Mouse (Mus musculus): ENCODE measurements around the gene Kctd2.
"Not testable (repeated sequence)": the region's sequence is repeated elsewhere in the genome, so short reads cannot be mapped to it uniquely, and the experiment has no call there.

Kctd2 gene

DNA sequence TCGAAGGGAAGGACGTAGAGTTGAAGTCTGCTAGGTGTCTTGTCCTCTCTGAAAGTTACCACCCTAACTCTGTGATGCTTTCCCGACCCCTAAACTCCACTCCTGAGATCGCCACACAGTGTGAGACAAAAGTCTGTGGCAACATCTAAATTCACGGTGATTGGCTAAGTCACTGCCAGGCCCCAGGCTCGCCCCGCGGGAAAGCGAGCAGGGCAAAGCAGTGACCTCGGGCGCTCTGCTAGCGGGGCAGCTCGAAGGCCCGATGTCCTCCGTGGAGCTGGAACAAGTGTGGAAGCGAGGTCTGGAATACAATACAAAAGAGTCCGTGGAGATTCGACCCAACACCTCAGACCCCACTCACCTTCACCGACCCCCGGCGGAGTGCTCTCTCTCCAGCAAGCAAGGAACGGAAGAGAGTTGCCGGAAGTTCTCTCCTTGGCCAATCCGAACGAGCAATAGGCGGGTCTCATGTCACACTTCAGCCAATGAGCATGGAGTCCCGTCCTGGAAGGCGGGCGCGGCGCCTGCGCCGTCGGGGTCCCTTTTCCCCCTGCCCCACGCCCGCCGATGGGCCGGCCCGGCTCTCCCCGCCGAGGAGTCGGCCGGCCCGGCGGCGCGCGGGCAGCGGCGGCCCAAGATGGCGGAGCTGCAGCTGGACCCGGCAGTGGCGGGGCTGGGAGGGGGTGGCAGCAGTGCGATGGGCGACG lies at the start of gene Kctd2, which contains the start of gene Atp5h:
TSS of gene Kctd2 (plus strand) at position 598 of the 707 bp plus-strand sequence.
TSS of gene Atp5h (minus strand) at position 432 of the 707 bp plus-strand sequence.
- DNase-seq (ENCODE audit: low read depth, low spot score): peak; percentile 94

DNA sequence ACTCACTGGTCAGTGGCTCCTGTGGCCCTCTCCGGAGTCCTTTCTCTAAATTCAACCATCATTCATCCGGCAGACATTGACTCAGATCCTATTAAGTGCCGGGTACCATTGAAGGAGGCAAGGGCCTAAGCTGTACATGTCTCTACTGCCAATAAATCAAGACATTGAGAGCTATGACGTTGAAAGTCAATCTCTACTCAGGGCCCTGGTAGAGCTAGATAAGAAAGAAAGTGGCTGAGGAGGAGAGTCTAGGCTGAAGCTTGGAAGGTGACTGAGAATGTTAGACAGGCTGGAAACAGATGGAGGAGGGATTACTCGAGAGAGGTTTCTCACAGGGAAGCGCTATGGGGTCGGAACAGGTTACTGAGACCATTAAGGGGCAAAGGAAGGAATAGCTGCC lies 49.6 kb upstream of the Kctd2 start:
- DNase-seq (ENCODE audit: low read depth, low spot score): no peak

DNA sequence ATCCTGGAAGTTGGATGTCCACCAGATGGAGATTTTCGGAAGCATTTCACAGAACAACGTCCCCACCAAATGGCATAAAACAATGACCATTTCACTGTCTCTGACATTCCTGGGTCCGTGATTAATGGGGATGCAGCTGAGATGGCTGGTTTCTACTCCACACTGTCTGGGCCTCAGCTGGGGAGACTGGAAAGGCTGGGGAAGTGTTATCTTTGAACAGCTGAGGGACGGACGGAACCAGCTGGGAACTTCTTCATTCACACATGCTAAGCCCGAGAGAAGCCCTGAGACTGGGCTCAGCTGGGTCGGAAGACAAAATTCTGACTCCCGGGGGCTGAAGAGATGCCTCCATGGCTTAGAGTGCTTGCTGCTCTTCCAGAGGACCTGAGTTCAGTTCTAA lies 48.6 kb upstream of the Kctd2 start:
- DNase-seq (ENCODE audit: low read depth, low spot score): no peak

DNA sequence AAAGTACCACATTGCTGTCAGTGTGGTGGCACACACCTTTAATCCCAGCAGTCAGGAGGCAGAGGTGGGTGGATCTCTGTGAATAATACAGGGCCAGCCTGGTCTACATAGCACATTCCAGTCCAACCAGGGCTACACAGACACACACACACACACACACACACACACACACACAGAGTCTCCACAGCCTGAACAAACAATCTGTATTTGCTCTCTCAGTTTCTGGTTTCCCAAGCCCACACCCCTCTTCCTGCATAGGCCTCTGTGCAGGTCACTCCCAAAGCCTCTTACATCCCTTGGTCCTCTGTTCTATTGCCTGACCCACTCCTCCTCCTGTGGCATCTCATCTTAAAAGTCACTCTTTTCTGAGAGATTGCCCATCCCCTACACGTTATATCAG lies 47.9 kb upstream of the Kctd2 start:
- no peak for DNase-seq (ENCODE audit: low read depth, low spot score)

DNA sequence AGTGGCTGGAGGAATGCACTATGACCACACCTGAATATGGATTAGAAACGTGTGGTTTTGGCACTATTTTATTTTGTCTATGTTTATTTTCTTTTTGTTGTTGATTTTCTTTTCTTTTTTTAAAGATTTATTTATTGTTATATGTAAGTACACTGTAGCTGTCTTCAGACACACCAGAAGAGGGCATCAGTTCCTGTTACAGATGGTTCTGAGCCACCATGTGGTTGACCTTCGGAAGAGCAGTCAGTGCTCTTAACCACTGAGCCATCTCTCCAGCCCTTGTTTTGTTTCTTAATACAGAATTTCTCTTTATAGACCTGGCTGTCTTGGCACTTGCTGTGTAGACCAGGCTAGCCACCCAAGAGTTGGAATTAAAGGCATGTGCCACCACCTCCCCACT lies 47.2 kb upstream of the Kctd2 start:
- DNase-seq (ENCODE audit: low read depth, low spot score): no peak

DNA sequence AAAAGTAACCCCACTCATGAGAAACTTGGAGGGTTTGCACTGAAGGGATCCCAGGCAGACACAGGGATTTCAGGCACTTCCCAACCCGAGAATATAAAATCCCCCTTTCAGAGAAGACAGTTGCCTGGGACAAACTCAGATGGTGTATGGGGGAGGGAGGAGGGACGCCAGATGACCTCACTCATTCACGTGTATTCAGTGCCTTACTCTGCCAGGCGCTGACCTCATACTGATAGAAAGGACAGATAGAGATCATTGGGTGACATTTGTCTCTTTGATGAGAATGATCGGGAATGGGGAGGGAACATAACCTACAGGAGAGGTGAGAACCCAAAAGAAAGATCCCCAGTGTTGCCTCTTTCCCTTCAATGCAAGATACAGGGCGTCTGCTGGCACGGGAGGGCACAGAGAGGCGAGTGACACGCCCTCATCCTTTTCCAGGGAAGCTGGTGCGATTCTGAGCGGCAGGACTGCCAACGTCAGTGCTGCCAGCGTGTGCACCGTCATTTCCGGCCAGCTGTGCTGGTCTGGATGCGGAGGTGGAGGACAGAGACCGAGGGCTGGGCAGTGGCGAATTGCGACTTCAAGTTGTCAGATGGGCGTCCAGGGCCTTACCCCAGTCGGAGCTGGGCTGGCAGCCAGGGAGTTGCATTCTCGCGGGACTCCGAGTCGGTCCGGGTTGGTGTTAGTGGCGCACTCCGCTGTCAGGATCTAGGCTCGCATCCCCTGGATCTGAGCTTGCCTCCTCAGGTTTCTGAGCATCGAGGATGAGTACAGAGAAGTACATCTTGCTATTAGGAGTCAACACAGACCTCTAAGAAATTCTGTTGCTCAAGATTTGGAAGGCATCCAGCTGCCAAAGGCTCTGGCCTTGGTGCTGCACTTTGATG lies 45.9 kb upstream of the Kctd2 start:
- no peak for DNase-seq (ENCODE audit: low read depth, low spot score)

DNA sequence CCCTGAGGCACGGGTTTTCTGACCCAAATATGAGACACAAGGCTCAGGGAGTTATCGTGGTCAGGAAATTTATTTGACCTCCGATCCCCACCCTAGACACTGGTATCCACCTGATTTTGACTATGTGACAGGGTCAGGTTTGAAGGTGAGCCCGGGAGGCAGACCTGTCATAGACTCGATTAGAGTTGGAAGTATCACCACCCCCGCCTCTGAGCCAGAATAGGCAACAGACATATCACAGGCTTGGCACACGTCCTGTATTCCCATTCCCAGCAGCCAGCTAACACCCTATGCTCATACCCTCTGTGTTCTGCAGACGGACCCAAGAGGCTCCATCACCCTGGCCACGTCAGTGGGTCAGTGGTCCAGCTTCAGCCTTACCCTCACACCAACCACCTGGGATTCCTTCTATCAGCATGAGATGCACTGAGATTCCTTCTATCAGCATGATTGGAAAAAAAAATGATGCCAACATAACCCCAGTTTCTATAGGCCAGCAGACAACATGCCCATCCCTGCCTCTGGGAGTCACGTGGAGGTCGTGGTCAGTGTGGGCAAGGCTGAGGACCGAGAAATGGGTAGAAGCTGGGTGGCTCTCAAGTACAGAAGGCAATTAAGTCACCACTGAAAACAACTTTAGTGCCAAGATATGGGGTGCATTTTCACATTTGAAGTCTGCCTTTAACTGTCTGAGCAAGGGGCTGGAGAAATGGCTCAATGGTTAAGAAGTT lies 45.1 kb upstream of the Kctd2 start:
- no peak for DNase-seq (ENCODE audit: low read depth, low spot score)

DNA sequence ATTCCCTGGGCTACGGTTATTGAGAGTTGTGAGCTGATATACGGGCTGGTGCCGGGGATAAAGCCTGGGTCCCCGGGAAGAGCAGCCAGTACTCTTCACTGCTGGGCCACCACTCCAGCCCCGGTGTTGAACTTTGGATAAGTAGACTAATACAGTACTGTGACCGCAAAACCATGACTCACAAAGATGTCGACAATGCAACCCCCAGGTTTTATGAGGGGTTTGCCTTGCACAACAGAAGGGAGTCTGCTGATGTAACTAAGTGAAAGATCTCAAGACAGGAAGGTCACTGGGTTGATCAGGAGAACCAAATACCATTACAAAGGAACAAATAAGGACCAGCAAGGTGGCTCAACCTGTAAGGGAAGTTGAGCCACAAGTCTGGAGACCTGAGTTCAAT lies 43.2 kb upstream of the Kctd2 start:
- no peak for DNase-seq (ENCODE audit: low read depth, low spot score)

- DNase-seq (ENCODE audit: low read depth, low spot score): no peak
Observed at GRCm38 (mm10) chr11:115377254-115377653, 42.7 kb upstream of the Kctd2 start.

- no peak for DNase-seq (ENCODE audit: low read depth, low spot score)
Observed at GRCm38 (mm10) chr11:115377854-115378253, 42.1 kb upstream of the Kctd2 start.

GRCm38 (mm10) chr11:115381276-115381675 lies 38.7 kb upstream of the Kctd2 start:
- no peak for DNase-seq (ENCODE audit: low read depth, low spot score)

DNA sequence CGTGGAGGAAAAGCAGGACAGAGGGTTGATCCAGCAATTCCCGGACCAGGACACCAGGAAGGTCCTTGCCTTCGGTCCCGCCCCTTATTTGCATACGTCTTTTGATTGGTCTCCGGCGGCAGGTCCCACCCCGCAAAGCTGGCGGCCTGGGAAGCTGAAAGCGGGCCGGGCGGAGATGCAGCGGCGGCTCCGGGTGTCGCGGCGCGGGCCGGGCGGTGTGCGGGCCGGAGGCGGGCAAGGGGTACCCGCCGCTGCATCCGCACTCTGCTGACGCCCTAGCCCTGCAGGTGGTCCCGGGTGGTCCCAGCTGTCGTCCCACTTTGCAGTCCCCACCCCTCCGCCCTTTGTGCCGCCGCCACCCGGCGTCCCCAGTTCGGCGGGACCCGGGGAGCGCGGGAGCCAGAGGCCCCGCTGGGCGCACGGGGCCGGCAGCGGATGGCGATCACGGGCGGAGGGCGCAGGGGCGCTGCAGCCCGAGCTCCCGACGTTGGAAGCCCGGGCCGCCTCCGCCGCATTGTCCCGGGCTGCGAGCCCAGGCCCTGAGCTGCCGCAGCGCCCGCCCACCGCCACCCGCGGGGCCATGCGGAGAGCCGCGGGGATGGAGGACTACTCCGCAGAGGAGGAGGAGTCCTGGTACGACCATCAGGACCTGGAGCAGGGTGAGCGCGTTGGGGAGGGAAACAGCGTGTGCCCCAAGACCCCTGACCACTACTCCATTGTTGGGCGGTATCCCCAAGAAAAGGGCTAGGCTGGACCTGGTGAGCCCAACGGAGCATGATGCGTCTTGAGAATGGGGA lies 38.0 kb upstream of the Kctd2 start, which contains the start of gene Cdr2l:
TSS of gene Cdr2l (plus strand) at position 174 of the 797 bp plus-strand sequence.
- peak; percentile 87 for DNase-seq (ENCODE audit: low read depth, low spot score)

GRCm38 (mm10) chr11:115382891-115383290 lies 37.0 kb upstream of the Kctd2 start:
- no peak for DNase-seq (ENCODE audit: low read depth, low spot score)

DNA sequence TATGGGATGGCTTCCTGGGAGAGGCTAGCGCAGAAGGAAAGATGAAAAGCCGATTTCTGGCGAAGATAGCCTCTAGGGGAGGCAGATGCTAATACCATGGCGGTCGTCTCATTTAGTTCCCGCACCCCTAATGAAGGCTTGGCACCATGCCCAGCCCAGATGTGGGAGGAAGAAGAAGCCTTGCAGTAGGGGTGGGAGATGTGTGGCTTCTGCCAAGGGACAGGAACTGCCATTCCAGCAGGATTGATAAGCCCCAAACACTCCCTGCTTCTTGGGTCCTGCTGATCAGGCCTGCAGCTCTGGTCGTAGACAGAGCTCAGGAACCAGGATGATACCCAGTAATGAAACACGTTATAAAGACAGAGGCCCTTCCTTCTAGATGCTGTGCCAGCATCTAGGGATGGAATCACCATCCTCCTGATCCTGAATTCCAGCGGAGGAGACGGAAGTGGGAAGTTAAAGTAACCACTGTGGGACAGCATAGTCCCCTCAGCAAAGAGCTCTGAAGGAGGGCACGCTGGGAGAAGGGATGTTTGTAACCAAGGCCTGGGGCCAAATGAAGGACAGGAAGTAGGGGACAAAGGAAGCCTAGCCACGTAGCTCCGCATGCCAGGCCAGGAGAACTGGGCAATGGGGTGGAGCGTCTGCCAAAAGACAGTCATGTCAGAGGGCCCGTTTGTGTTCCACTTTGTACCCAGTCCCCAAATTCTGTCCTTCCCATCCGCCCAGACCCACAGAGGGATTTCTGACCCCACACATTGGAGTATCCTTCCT lies 36.0 kb upstream of the Kctd2 start:
- DNase-seq (ENCODE audit: low read depth, low spot score): no peak

DNA sequence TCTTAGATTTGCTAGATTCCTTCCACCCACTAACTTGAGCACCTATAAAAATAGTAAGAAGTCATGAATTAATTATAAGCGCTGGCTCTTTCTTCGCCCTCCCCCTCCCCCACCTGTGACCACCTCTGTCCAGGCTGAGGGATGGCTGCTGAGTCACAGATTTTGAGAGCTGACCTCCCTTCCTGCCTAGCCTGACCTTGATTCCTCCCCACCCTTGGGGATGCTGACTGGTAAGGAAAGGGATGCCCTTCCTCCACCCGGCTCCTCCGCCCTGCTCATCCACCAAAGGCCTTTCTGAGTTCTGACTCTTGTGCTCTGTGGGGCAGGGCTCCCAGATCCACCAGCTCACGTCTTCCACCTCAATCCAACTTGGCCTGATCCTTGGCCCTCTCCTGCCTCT lies 35.3 kb upstream of the Kctd2 start:
- no peak for DNase-seq (ENCODE audit: low read depth, low spot score)

GRCm38 (mm10) chr11:115386859-115387258 lies 33.1 kb upstream of the Kctd2 start:
- not testable (repeated sequence) for DNase-seq (ENCODE audit: low read depth, low spot score)

DNA sequence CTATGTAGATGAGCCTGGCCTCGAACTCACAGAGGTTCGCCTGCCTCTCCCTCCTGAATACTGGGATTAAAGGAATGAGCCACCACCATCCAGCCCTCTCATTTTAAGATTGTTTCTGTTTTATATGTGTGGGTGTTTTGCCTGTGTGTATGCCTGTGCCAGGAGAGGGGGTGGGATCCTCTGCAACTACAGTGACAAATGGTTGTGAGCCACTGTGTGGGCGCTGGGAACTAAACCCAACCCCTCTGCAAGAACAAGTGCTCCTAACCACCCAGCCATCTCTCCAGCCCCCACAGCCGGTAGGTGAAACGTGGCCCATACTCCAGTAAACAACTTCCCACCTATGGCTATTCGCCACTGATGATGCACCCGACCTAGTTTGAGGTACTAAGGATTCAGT lies 28.6 kb upstream of the Kctd2 start:
- no peak for DNase-seq (ENCODE audit: low read depth, low spot score)

GRCm38 (mm10) chr11:115393721-115394325 lies 26.1 kb upstream of the Kctd2 start:
- DNase-seq (ENCODE audit: low read depth, low spot score): no peak

DNA sequence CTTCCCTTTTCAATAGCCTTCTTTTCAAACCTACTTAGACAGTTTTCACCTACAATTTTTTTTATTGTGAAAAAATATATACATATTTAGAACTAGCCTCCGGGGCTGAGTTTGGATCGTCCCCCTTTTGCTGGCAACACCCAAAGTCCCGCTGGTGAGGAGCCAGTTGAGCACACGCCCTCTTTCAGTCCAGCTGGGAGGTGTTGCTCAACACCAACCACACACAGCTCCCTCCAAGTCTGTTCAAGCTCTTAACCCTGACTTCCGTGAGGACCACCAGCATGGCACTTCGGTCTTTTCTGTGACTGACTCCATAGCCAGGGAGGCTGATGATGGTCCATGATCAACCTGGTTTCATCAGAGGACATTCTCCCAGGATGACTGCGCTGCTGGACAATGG lies 21.8 kb upstream of the Kctd2 start:
- no peak for DNase-seq (ENCODE audit: low read depth, low spot score)

DNA sequence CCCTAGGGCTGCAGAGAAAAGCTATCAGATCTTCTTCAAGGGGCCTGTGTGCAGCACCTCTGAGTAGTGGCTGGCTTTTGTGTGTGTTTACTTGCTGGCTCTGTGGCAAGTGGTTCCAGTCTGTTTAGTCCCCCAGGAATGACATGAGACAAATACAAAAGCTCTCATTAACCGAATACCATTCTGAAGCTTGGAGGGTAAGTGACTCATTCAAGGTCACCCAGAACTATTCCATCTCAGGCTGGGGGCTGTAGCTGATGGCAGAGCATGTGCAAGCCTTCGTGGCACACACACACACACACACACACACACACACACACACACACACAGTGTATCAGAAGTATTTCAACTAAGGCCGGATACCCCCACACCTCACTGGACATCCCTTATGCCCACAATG lies 19.8 kb upstream of the Kctd2 start:
- no peak for DNase-seq (ENCODE audit: low read depth, low spot score)
